Mouse (Mus musculus) myocyte (in vitro differentiated cells): ENCODE data around the gene Lrmda.

Experiments
- CEBPB ChIP-seq: IDR thresholded peaks from 2 replicates; pipeline ENCODE4 v1.6.1; 2011; ENCODE audit warnings: mild to moderate bottlenecking, moderate library complexity; ENCODE audit not compliant: poor library complexity, insufficient read depth, severe bottlenecking
- E2F4 ChIP-seq: IDR thresholded peaks from one replicate; pipeline ENCODE4 v1.6.1; 2011; ENCODE audit warnings: mild to moderate bottlenecking, control low read depth, moderate library complexity; ENCODE audit not compliant: insufficient read depth
- MAX ChIP-seq: IDR thresholded peaks from one replicate; pipeline ENCODE4 v1.6.1; 2011; ENCODE audit warnings: low read depth, mild to moderate bottlenecking, control low read depth
- MYOD1 ChIP-seq, 3 experiments: IDR thresholded peaks; one replicate each; pipeline ENCODE4 v1.6.1; 2011; ENCODE audit warnings: control low read depth in 2 of 3, low read depth in 2 of 3, mild to moderate bottlenecking in 2 of 3, moderate library complexity in 1 of 3; ENCODE audit not compliant: insufficient read length in 2 of 3, control insufficient read depth in 1 of 3
- MYOG ChIP-seq, 3 experiments: IDR thresholded peaks; one replicate each; pipeline ENCODE4 v1.6.1; 2011; ENCODE audit warnings: control low read depth in 2 of 3, low read depth in 2 of 3, mild to moderate bottlenecking in 2 of 3; ENCODE audit not compliant: insufficient read length in 2 of 3, control insufficient read depth in 1 of 3, insufficient read depth in 1 of 3
- POLR2A ChIP-seq: IDR thresholded peaks from one replicate; pipeline ENCODE4 v1.6.1; 2011; ENCODE audit warnings: low read depth, mild to moderate bottlenecking, control low read depth, moderate library complexity; ENCODE audit not compliant: insufficient read length
- POLR2AphosphoS2 ChIP-seq: IDR thresholded peaks from one replicate; pipeline ENCODE4 v1.6.1; 2011; ENCODE audit warnings: low read depth, control low read depth; ENCODE audit not compliant: insufficient read length
- REST ChIP-seq: IDR thresholded peaks from one replicate; pipeline ENCODE4 v1.6.1; 2011; ENCODE audit warnings: mild to moderate bottlenecking, control low read depth, moderate library complexity; ENCODE audit not compliant: insufficient read depth, insufficient read length
- SRF ChIP-seq: IDR thresholded peaks from one replicate; pipeline ENCODE4 v1.6.1; 2011; ENCODE audit warnings: low read depth; ENCODE audit not compliant: control insufficient read depth, insufficient read length
- USF1 ChIP-seq: IDR thresholded peaks from one replicate; pipeline ENCODE4 v1.6.1; 2011; ENCODE audit warnings: low read depth, mild to moderate bottlenecking, control low read depth, moderate library complexity

- TF ChIP-seq CEBPB (no peak), MYOD1 (IDR thresholded peaks at IDR 0.05; ENCODE audit: control insufficient read depth in 1 of 3, insufficient read length in 2 of 3, low read depth in 2 of 3) (no peak), POLR2A (no peak), MAX (no peak), POLR2AphosphoS2 (no peak), MYOG (IDR thresholded peaks at IDR 0.05; ENCODE audit: control insufficient read depth in 1 of 3, insufficient read depth in 1 of 3, insufficient read length in 2 of 3, low read depth in 2 of 3) (no peak), REST (no peak), SRF (no peak), USF1 (no peak), E2F4 (no peak)
Observed at GRCm38 (mm10) chr14:22552358-22552757, 532.8 kb downstream of the Lrmda start.
